Mouse (Mus musculus): ENCODE measurements around the gene Myom1. TPM values are rescaled to one million over a fixed set of nuclear protein-coding genes. Genes with fewer than 3 reads are reported as not detected.

Gene Myom1
- polyA plus RNA-seq, 1 experiment: not detected

DNA sequence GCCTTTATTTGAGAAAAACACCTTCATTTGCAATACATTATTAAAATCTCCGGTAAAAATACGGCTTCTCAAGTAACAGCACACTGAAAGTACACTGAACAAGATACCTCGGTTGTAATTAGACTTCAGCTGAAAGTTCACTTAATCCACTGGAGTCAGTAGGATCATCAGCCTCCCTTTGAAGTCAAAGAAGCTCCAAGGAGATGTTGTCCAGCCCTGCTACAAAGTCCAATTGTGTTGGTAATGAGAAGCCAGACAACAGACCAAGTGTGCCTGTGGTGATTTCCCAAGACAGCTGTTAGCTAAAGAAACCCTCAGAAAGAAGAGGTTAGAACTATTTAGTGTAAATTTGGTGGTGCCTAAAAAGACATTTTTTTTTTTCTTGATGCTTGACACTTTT lies 92.0 kb downstream of the Myom1 start:
- no peak for TF ChIP-seq TAL1 (IDR thresholded peaks at IDR 0.05; ENCODE audit: low read length)
- no peak for TF ChIP-seq GATA1 (IDR thresholded peaks at IDR 0.05; ENCODE audit: low read length)
- Histone ChIP-seq H3K4me3 (replicated peaks) (no peak overlapping the region), H3K27me3 (ENCODE audit: control insufficient read depth) (no peaks in the 10 kb centered on the region), H3K36me3 (ENCODE audit: control insufficient read depth) (no peaks in the 10 kb centered on the region), H3K9me3 (ENCODE audit: control insufficient read depth, low read length) (no peaks in the 10 kb centered on the region), H3K4me1 (ENCODE audit: control insufficient read depth) (peaks cover 1% of the 10 kb centered on the region)

DNA sequence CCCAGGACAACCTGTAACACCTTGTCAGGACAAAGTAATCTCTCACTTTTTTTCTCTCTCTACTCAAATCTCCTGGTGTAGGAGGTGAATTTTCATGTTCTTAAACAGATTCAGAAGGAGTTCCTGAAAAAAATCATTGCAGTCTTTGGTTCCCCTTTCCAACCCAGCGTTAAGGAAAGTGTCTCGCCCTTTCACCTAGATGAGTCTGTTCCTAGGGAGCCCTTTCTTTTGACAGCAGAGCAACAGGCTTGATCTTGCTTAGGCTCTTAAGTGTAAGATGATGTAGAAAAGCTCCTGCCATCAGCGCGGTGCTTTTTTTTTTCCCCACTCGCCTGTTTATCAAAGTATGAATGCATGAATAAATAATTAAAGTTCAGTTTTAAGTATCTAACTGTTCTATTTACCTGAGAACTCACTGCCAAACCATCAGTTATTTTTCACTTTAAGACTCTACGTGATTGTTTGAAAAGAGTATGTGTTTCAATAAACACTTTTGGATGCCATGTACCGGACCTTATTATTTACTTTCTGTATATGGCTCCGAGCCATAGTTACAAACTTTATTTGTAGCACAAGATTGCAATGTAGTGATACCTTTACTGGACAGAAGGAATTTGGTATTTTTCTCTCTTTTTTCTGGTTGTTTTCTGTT lies 94.2 kb downstream of the Myom1 start:
- no peak overlapping the region for H3K4me3 ChIP-seq (replicated peaks)
- H3K4me1 ChIP-seq (ENCODE audit: control insufficient read depth): no peaks in the 10 kb centered on the region
- no peaks in the 10 kb centered on the region for H3K27me3 ChIP-seq (ENCODE audit: control insufficient read depth)
- no peaks in the 10 kb centered on the region for H3K36me3 ChIP-seq (ENCODE audit: control insufficient read depth)
- TF ChIP-seq GATA1 (IDR thresholded peaks at IDR 0.05; ENCODE audit: low read length): no peak
- no peak for TF ChIP-seq TAL1 (IDR thresholded peaks at IDR 0.05; ENCODE audit: low read length)
- H3K9me3 ChIP-seq (ENCODE audit: control insufficient read depth, low read length): no peaks in the 10 kb centered on the region

DNA sequence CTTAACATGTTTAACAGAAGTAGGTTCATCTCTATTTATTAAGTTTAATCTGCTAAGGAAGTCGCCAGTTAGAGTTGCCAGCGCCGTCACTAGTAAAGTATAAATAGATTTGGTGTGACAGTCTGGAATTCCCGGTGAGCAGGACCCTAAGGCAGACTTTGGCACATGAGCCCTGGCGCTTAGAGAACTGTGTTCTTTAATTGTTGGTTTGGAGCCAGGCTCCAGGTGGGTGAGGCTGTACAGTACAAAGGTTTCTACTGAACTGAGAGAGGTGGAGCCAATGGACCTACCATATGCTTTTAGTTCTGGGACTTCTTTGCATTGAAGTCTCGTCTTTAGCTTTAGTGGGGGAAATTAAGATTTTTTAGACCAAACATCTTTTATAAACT lies 94.8 kb downstream of the Myom1 start:
- Histone ChIP-seq H3K27me3 (ENCODE audit: control insufficient read depth) (no peaks in the 10 kb centered on the region), H3K36me3 (ENCODE audit: control insufficient read depth) (no peaks in the 10 kb centered on the region), H3K4me3 (replicated peaks) (no peak overlapping the region), H3K4me1 (ENCODE audit: control insufficient read depth) (no peaks in the 10 kb centered on the region), H3K9me3 (ENCODE audit: control insufficient read depth, low read length) (no peaks in the 10 kb centered on the region)
- no peak for TF ChIP-seq TAL1 (IDR thresholded peaks at IDR 0.05; ENCODE audit: low read length)
- no peak for TF ChIP-seq GATA1 (IDR thresholded peaks at IDR 0.05; ENCODE audit: low read length)

DNA sequence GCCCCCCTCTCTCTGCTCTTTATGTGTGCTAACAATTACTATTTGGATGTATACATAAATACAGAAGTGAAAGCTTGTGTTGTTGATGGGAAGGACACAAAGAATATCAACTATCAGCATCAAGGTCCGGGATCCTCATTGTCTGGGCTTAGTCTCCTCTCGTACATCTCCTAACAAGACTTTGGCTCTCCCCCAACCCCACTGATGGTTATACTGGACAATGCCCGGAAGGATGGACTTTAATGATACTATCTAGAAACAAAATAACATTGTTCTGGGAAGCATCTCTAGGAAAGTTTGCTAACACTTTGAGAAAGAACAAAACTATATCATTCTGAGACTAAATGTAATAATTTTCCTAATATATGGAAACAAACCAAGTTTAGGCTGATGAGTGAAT lies 96.2 kb downstream of the Myom1 start:
- no peaks in the 10 kb centered on the region for H3K9me3 ChIP-seq (ENCODE audit: control insufficient read depth, low read length)
- TF ChIP-seq TAL1 (IDR thresholded peaks at IDR 0.05; ENCODE audit: low read length): no peak
- no peak for TF ChIP-seq GATA1 (IDR thresholded peaks at IDR 0.05; ENCODE audit: low read length)
- no peaks in the 10 kb centered on the region for H3K4me1 ChIP-seq (ENCODE audit: control insufficient read depth)
- H3K36me3 ChIP-seq (ENCODE audit: control insufficient read depth): no peaks in the 10 kb centered on the region
- no peaks in the 10 kb centered on the region for H3K27me3 ChIP-seq (ENCODE audit: control insufficient read depth)
- no peak overlapping the region for H3K4me3 ChIP-seq (replicated peaks)

DNA sequence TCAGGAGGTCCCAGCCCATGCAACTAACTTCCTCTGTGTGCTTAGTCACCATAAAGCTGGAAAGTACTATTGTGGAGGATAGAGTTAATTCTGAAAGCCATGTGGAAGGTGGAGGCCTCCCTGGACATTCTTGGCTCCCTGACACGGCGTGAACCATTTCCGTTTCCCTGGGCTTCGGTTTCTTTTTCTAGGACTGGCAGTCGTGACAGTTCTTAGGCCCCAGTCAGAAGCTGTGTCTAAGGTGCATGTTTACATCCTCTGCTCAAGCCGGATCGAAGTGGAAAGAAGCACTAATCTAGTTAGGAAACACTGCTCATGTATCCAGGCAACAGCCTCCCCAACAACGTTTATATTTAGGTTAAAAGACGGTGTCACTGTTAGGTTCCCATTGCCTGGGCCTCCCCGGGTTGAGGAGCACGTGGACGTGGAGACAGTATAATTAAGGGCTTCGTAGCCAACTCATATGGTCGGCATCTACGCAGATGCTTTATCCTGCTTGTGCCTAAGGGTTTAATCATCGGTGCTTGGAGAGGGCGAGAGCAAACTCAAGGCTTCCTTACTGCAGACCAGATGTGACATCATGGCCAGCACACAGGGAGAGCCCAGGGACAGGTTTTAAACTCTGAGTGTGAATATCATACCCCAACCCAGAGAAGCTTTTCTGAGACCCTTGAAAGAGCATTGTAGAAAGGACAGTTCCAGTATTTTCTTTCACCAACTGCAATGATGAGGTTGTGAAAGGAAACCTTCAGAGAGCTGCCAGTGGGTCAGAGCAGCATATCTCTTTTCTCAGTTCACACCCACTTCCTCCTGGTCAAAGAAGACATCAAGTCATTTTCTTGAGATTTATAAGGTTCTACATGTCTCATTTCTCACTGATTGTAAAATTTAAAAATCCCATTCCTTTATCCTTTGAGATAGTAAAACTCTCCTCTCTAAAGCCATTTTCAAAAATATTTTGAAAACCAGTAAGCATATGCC lies 100.4 kb downstream of the Myom1 start:
- no peak overlapping the region for H3K4me3 ChIP-seq (replicated peaks)
- TF ChIP-seq GATA1 (IDR thresholded peaks at IDR 0.05; ENCODE audit: low read length): no peak
- TF ChIP-seq TAL1 (IDR thresholded peaks at IDR 0.05; ENCODE audit: low read length): no peak
- no peaks in the 10 kb centered on the region for H3K9me3 ChIP-seq (ENCODE audit: control insufficient read depth, low read length)
- H3K36me3 ChIP-seq (ENCODE audit: control insufficient read depth): no peaks in the 10 kb centered on the region
- H3K4me1 ChIP-seq (ENCODE audit: control insufficient read depth): no peaks in the 10 kb centered on the region
- H3K27me3 ChIP-seq (ENCODE audit: control insufficient read depth): no peaks in the 10 kb centered on the region

DNA sequence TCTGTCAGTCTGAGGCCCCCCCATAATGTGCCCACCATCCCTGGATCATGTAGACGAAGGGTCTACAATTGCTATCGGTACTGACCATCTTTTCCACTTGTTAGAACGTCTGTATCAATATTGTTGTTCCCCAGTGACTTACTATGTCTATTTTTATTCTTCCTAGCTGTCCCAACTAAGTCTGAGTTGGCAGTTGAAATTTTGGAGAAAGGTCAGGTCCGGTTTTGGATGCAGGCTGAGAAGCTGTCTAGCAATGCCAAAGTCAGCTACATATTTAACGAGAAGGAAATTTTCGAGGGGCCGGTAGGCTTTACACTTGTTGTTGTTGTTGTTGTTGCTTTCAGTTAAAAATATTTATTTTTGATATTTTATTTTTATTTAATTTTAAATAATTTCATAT lies 102.9 kb downstream of the Myom1 start:
- no peaks in the 10 kb centered on the region for H3K27me3 ChIP-seq (ENCODE audit: control insufficient read depth)
- no peaks in the 10 kb centered on the region for H3K36me3 ChIP-seq (ENCODE audit: control insufficient read depth)
- H3K4me3 ChIP-seq (replicated peaks): no peak overlapping the region
- TF ChIP-seq TAL1 (IDR thresholded peaks at IDR 0.05; ENCODE audit: low read length): no peak
- no peak for TF ChIP-seq GATA1 (IDR thresholded peaks at IDR 0.05; ENCODE audit: low read length)
- H3K4me1 ChIP-seq (ENCODE audit: control insufficient read depth): no peaks in the 10 kb centered on the region
- no peaks in the 10 kb centered on the region for H3K9me3 ChIP-seq (ENCODE audit: control insufficient read depth, low read length)

DNA sequence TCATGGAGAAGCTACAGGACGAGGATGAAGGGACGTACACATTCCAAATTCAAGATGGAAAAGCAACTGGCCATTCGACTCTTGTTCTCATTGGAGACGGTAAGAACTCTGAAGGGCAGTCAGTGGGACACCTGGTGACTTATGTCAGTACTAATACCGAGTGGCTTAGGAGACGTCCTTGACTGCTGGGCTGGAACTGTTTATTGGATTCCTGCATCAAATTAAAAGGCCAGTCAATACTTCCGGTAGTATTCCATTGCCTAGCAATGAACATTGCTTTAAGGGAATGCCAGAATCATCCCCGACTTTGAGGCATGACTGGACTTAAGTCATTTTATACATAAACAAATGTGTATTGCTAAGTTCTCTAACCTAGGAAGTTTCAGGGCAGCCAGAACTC lies 103.8 kb downstream of the Myom1 start:
- no peaks in the 10 kb centered on the region for H3K9me3 ChIP-seq (ENCODE audit: control insufficient read depth, low read length)
- TF ChIP-seq GATA1 (IDR thresholded peaks at IDR 0.05; ENCODE audit: low read length) (no peak), TAL1 (IDR thresholded peaks at IDR 0.05; ENCODE audit: low read length) (no peak)
- no peaks in the 10 kb centered on the region for H3K27me3 ChIP-seq (ENCODE audit: control insufficient read depth)
- no peaks in the 10 kb centered on the region for H3K36me3 ChIP-seq (ENCODE audit: control insufficient read depth)
- H3K4me3 ChIP-seq (replicated peaks): no peak overlapping the region
- no peaks in the 10 kb centered on the region for H3K4me1 ChIP-seq (ENCODE audit: control insufficient read depth)

DNA sequence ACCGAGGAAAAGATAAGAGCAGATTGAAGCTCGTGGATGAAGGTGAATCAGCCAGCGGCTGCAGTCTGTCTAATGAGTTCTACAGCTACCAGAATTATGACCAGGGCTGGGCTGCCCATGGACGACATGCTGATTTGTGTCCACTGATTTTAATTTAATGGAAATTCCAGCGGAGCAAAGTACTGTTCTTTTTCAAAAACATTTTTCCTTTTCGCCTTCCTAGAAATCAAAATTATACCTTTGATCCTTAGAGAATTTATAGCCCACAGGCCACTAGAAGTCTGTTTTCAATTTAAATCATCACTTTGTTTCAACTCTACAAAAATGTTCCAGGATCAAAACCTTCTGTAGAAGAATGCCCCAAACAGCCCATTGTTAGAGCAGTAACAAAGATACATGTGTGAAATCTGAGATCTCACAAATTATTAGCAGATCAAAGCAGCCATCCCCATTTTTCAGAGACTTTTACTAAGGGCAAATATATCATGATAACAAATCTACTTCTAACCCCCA lies 108.4 kb downstream of the Myom1 start:
- no peaks in the 10 kb centered on the region for H3K36me3 ChIP-seq (ENCODE audit: control insufficient read depth)
- no peaks in the 10 kb centered on the region for H3K27me3 ChIP-seq (ENCODE audit: control insufficient read depth)
- H3K9me3 ChIP-seq (ENCODE audit: control insufficient read depth, low read length): no peaks in the 10 kb centered on the region
- TF ChIP-seq TAL1 (IDR thresholded peaks at IDR 0.05; ENCODE audit: low read length) (no peak), GATA1 (IDR thresholded peaks at IDR 0.05; ENCODE audit: low read length) (no peak)
- peaks cover 1% of the 10 kb centered on the region; the same call in 1 of the 2 replicates for H3K4me1 ChIP-seq (ENCODE audit: control insufficient read depth)
- no peak overlapping the region for H3K4me3 ChIP-seq (replicated peaks)

DNA sequence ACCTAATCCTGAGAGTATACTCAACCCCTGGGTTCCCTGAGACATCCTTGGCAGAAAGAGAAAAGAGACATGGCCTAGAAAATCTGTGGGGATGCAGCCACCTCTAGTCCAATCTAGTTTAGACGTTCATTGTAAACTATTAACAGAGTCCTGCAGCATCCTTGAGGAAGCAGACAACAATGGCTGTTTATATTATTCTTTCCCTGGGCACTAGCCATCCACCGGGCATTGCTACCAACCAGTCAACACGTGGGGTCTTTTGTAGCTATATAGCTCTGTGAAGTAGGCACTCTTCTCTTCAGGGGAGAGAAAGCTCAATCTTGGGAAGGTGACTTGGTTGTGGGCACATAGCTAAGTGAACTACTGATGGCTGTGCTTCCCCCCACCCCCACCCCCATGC lies 110.3 kb downstream of the Myom1 start:
- H3K36me3 ChIP-seq (ENCODE audit: control insufficient read depth): no peaks in the 10 kb centered on the region
- H3K4me1 ChIP-seq (ENCODE audit: control insufficient read depth): peaks cover 1% of the 10 kb centered on the region; the same call in 1 of the 2 replicates

More for the DNA sequence above, 110.3 kb downstream of the Myom1 start:
- TF ChIP-seq TAL1 (IDR thresholded peaks at IDR 0.05; ENCODE audit: low read length) (no peak), GATA1 (IDR thresholded peaks at IDR 0.05; ENCODE audit: low read length) (no peak)
- Histone ChIP-seq H3K9me3 (ENCODE audit: control insufficient read depth, low read length) (no peaks in the 10 kb centered on the region), H3K27me3 (ENCODE audit: control insufficient read depth) (no peaks in the 10 kb centered on the region), H3K4me3 (replicated peaks) (no peak overlapping the region)

Measured in erythroblast, embryonic 14.5 days (primary cell).